7 mouse cellular contexts compared by ENCODE assay signal in genomic region chr12:82408486-82408885, GRCm38 (mm10).
DNase-seq lines count a peak whose midpoint lies in the region; ATAC-seq and TF ChIP-seq lines count a peak whose summit lies in the region.

No protein-coding gene starts in this region.

- no peak for DNase-seq in limb, embryonic 14.5 days (ENCODE audit: low spot score)
- no peak for DNase-seq in limb, embryonic 10.5 days (ENCODE audit: low spot score)
- DNase-seq in cerebellum, adult 11-12 months = peak; percentile 96
- DNase-seq in gastrocnemius, postnatal 14 days = peak; percentile 87
- no peak for DNase-seq in yolk sac, embryonic 10.5 days (ENCODE audit: low spot score)

- H3K4me1 ChIP-seq in limb, embryonic 14.5 days (ENCODE audit: control insufficient read depth, insufficient read depth, low read length) = peaks cover 34% of the 10 kb centered on the region
- H3K4me1 ChIP-seq in limb, embryonic 10.5 days = no peaks in the 10 kb centered on the region
- H3K4me1 ChIP-seq in limb, embryonic 15.5 days = peaks cover 35% of the 10 kb centered on the region
- H3K4me1 ChIP-seq in liver, embryonic 12.5 days = no peaks in the 10 kb centered on the region

- H3K4me3 ChIP-seq in limb, embryonic 14.5 days (replicated peaks; ENCODE audit: low read length) = no peak overlapping the region
- no peak overlapping the region for H3K4me3 ChIP-seq in limb, embryonic 10.5 days
- no peak overlapping the region for H3K4me3 ChIP-seq in limb, embryonic 15.5 days
- no peak overlapping the region for H3K4me3 ChIP-seq in liver, embryonic 12.5 days

- TF ChIP-seq POLR2A in limb, embryonic 14.5 days (IDR thresholded peaks at IDR 0.05; ENCODE audit: borderline replicate concordance, extremely low read depth, insufficient read depth, insufficient read length) = no peak

- no peaks in the 10 kb centered on the region for H3K9me3 ChIP-seq in limb, embryonic 14.5 days (ENCODE audit: control insufficient read depth, low read length)
- no peaks in the 10 kb centered on the region for H3K9me3 ChIP-seq in limb, embryonic 10.5 days (replicated peaks)
- H3K9me3 ChIP-seq in limb, embryonic 15.5 days = no peaks in the 10 kb centered on the region
- no peaks in the 10 kb centered on the region for H3K9me3 ChIP-seq in liver, embryonic 12.5 days (replicated peaks)

- 51% methylated on average over 6 of the region's 6 CpGs for WGBS in limb, embryonic 14.5 days
- 91% methylated on average over 6 of the region's 6 CpGs for WGBS in limb, embryonic 10.5 days
- 48% methylated on average over 6 of the region's 6 CpGs for WGBS in limb, embryonic 15.5 days
- WGBS in liver, embryonic 12.5 days (ENCODE audit: insufficient replicate concordance) = 77% methylated on average over 6 of the region's 6 CpGs

- H3K9ac ChIP-seq in limb, embryonic 14.5 days (ENCODE audit: low read depth, low read length, severe bottlenecking) = no peak overlapping the region; the same call in 1 of the 2 replicates
- no peak overlapping the region for H3K9ac ChIP-seq in limb, embryonic 15.5 days
- no peak overlapping the region for H3K9ac ChIP-seq in liver, embryonic 12.5 days

- H3K27ac ChIP-seq in limb, embryonic 14.5 days (replicated peaks; ENCODE audit: low read depth, low read length) = 0 out of 2 replicates have a peak overlapping the region, but pooled peaks have one; percentile 13
- no peak overlapping the region for H3K27ac ChIP-seq in limb, embryonic 10.5 days
- H3K27ac ChIP-seq in limb, embryonic 15.5 days = peak overlapping the region; percentile 63
- no peak overlapping the region for H3K27ac ChIP-seq in liver, embryonic 12.5 days

- peaks cover 7% of the 10 kb centered on the region for H3K36me3 ChIP-seq in limb, embryonic 14.5 days (ENCODE audit: control insufficient read depth, insufficient read depth, low read length)
- peaks cover 40% of the 10 kb centered on the region for H3K36me3 ChIP-seq in limb, embryonic 10.5 days
- peaks cover 13% of the 10 kb centered on the region; the same call in 1 of the 2 replicates for H3K36me3 ChIP-seq in limb, embryonic 15.5 days
- peaks cover 19% of the 10 kb centered on the region for H3K36me3 ChIP-seq in liver, embryonic 12.5 days

- ATAC-seq in limb, embryonic 14.5 days (ENCODE audit: low FRiP score, low read depth) = no peak; the same call in 1 of the 2 replicates
- ATAC-seq in limb, embryonic 15.5 days (ENCODE audit: insufficient number of reproducible peaks, low FRiP score, low TSS enrichment, low read depth) = no peak
- ATAC-seq in liver, embryonic 12.5 days = no peak

- H3K4me2 ChIP-seq in limb, embryonic 14.5 days (replicated peaks; ENCODE audit: low read depth, low read length, severe bottlenecking) = no peak overlapping the region
- no peak overlapping the region for H3K4me2 ChIP-seq in limb, embryonic 15.5 days
- no peak overlapping the region for H3K4me2 ChIP-seq in liver, embryonic 12.5 days

- intact Hi-C loops in gastrocnemius, postnatal 14 days (cut with DNase I; ENCODE audit: low total_unique reads) = no loop called here

- H3K27me3 ChIP-seq in limb, embryonic 14.5 days (ENCODE audit: control insufficient read depth, insufficient read depth, low read length) = no peaks in the 10 kb centered on the region
- H3K27me3 ChIP-seq in limb, embryonic 10.5 days (ENCODE audit: low read depth, poor library complexity, severe bottlenecking) = no peaks in the 10 kb centered on the region
- no peaks in the 10 kb centered on the region for H3K27me3 ChIP-seq in limb, embryonic 15.5 days
- H3K27me3 ChIP-seq in liver, embryonic 12.5 days (replicated peaks) = no peaks in the 10 kb centered on the region

Comparison
In these comparisons a context has a peak if more than half of its experiments do, and no peak if none do; other contexts are left out.
1. H3K27ac ChIP-seq: peak in limb, embryonic 14.5 days (single experiment) and limb, embryonic 15.5 days (single experiment); none in limb, embryonic 10.5 days (single experiment) and liver, embryonic 12.5 days (single experiment).
2. DNase-seq: peak in cerebellum, adult 11-12 months (single experiment) and gastrocnemius, postnatal 14 days (single experiment); none in limb, embryonic 14.5 days (single experiment), limb, embryonic 10.5 days (single experiment) and yolk sac, embryonic 10.5 days (single experiment).